Mouse (Mus musculus) hindbrain, embryonic 10.5 days (tissue): Measurements from ENCODE around the gene Il4ra. TPM values are rescaled to one million over a fixed set of nuclear protein-coding genes. Genes with fewer than 3 reads are reported as not detected.

Experiments
- DNase-seq: peaks from one replicate; pipeline ENCODE4 v3.0.0-alpha.2; 2017; ENCODE audit warnings: low spot score
- H3K27ac ChIP-seq: fragments of 300-500 bp; sonication (generic); 2 replicates; pipeline ENCODE4 v1.5.1; 2016; ENCODE audit warnings: mild to moderate bottlenecking, moderate library complexity
- H3K27me3 ChIP-seq: fragments of 300-500 bp; sonication (generic); 2 replicates; pipeline ENCODE4 v1.6.1; 2016; ENCODE audit warnings: mild to moderate bottlenecking; ENCODE audit not compliant: poor library complexity, insufficient read depth, severe bottlenecking
- H3K36me3 ChIP-seq: fragments of 300-500 bp; sonication (generic); 2 replicates; pipeline ENCODE4 v1.6.1; 2016; ENCODE audit warnings: mild to moderate bottlenecking, moderate library complexity
- H3K4me1 ChIP-seq: fragments of 300-500 bp; sonication (generic); replicated peaks from 2 replicates; pipeline ENCODE4 v1.6.1; 2016; ENCODE audit warnings: mild to moderate bottlenecking
- H3K4me3 ChIP-seq: fragments of 300-500 bp; sonication (generic); 2 replicates; pipeline ENCODE4 v1.5.1; 2016; ENCODE audit warnings: mild to moderate bottlenecking, moderate library complexity
- H3K9me3 ChIP-seq: fragments of 300-500 bp; sonication (generic); 2 replicates; pipeline ENCODE4 v1.6.1; 2016; ENCODE audit warnings: mild to moderate bottlenecking, moderate library complexity
- WGBS: fragments of 180-500 bp; shearing (Covaris S2); methylation state at CpG from one replicate; pipeline ENCODE4 v1.1.7; 2016; 5-methylcytosine and 5-hydroxymethylcytosine counted together
- polyA plus RNA-seq: library from polyadenylated mRNA; unstranded; fragments of >200 nt; fragmentation: Nextera tagmentation; extraction: Ambion mirVana; gene quantifications from 2 replicates; pipeline ENCODE4 v1.2.1, GENCODE M21; 2016

The Il4ra gene
- polyA plus RNA-seq, 1 experiment from 2014 or later, result 7.2 TPM

GRCm38 (mm10) chr7:125553653-125554428 is 1.9 kb downstream of the Il4ra start:
- H3K9me3 ChIP-seq, result no peaks in the 10 kb centered on the region
- no peak overlapping the region for H3K27ac ChIP-seq
- DNase-seq, result no peak
- H3K4me1 ChIP-seq, result peaks cover 37% of the 10 kb centered on the region
- no peak overlapping the region for H3K4me3 ChIP-seq
- peaks cover 49% of the 10 kb centered on the region for H3K27me3 ChIP-seq
- WGBS, result 85% methylated on average over 13 of the region's 13 CpGs
- H3K36me3 ChIP-seq, result no peaks in the 10 kb centered on the region

GRCm38 (mm10) chr7:125554456-125555114 is 2.7 kb downstream of the Il4ra start:
- Histone ChIP-seq H3K27ac (peak overlapping the region; percentile 35; the same call in 1 of the 2 replicates), H3K9me3 (no peaks in the 10 kb centered on the region), H3K27me3 (peaks cover 49% of the 10 kb centered on the region), H3K36me3 (no peaks in the 10 kb centered on the region), H3K4me1 (peaks cover 37% of the 10 kb centered on the region), H3K4me3 (no peak overlapping the region)
- no peak for DNase-seq
- WGBS, result 87% methylated on average over 9 of the region's 9 CpGs

- DNase-seq, result no peak
- 82% methylated on average over 7 of the region's 7 CpGs for WGBS
- no peaks in the 10 kb centered on the region for H3K9me3 ChIP-seq
- no peak overlapping the region for H3K4me3 ChIP-seq
- H3K36me3 ChIP-seq, result no peaks in the 10 kb centered on the region
- no peak overlapping the region for H3K27ac ChIP-seq
- H3K4me1 ChIP-seq, result peaks cover 37% of the 10 kb centered on the region
- H3K27me3 ChIP-seq, result peaks cover 42% of the 10 kb centered on the region
Observed at GRCm38 (mm10) chr7:125555351-125555872, 3.5 kb downstream of the Il4ra start.

GRCm38 (mm10) chr7:125556096-125556495 is 4.2 kb downstream of the Il4ra start:
- H3K27ac ChIP-seq, result no peak overlapping the region
- H3K27me3 ChIP-seq, result peaks cover 35% of the 10 kb centered on the region
- H3K36me3 ChIP-seq, result no peaks in the 10 kb centered on the region
- H3K4me1 ChIP-seq, result peaks cover 44% of the 10 kb centered on the region
- H3K9me3 ChIP-seq, result no peaks in the 10 kb centered on the region
- DNase-seq, result no peak
- H3K4me3 ChIP-seq, result no peak overlapping the region
- 81% methylated on average over 4 of the region's 4 CpGs for WGBS

GRCm38 (mm10) chr7:125556865-125557264 is 4.9 kb downstream of the Il4ra start:
- WGBS, result 63% methylated on average over 8 of the region's 8 CpGs
- H3K4me1 ChIP-seq, result peaks cover 43% of the 10 kb centered on the region
- H3K36me3 ChIP-seq, result no peaks in the 10 kb centered on the region
- no peak overlapping the region for H3K27ac ChIP-seq
- H3K27me3 ChIP-seq, result peaks cover 29% of the 10 kb centered on the region
- H3K4me3 ChIP-seq, result no peak overlapping the region
- no peak for DNase-seq
- H3K9me3 ChIP-seq, result no peaks in the 10 kb centered on the region

- no peaks in the 10 kb centered on the region for H3K36me3 ChIP-seq
- no peak overlapping the region for H3K27ac ChIP-seq
- peaks cover 31% of the 10 kb centered on the region for H3K4me1 ChIP-seq
- peaks cover 19% of the 10 kb centered on the region for H3K27me3 ChIP-seq
- no peak overlapping the region for H3K4me3 ChIP-seq
- WGBS, result 65% methylated on average over 4 of the region's 4 CpGs
- H3K9me3 ChIP-seq, result no peaks in the 10 kb centered on the region
- DNase-seq, result no peak
Observed at GRCm38 (mm10) chr7:125558401-125558945, 6.6 kb downstream of the Il4ra start.

GRCm38 (mm10) chr7:125558997-125559396 is 7.1 kb downstream of the Il4ra start:
- 61% methylated on average over 5 of the region's 5 CpGs for WGBS
- Histone ChIP-seq H3K36me3 (no peaks in the 10 kb centered on the region), H3K4me3 (no peak overlapping the region), H3K4me1 (peaks cover 32% of the 10 kb centered on the region), H3K27me3 (peaks cover 14% of the 10 kb centered on the region), H3K27ac (no peak overlapping the region), H3K9me3 (no peaks in the 10 kb centered on the region)
- no peak for DNase-seq

GRCm38 (mm10) chr7:125559537-125559936 is 7.6 kb downstream of the Il4ra start:
- DNase-seq, result no peak
- H3K36me3 ChIP-seq, result no peaks in the 10 kb centered on the region
- peaks cover 8% of the 10 kb centered on the region for H3K27me3 ChIP-seq
- no peaks in the 10 kb centered on the region for H3K9me3 ChIP-seq
- H3K27ac ChIP-seq, result no peak overlapping the region
- WGBS, result 92% methylated on average over 10 of the region's 10 CpGs
- H3K4me1 ChIP-seq, result peaks cover 37% of the 10 kb centered on the region
- no peak overlapping the region for H3K4me3 ChIP-seq

- Histone ChIP-seq H3K27ac (no peak overlapping the region), H3K27me3 (peaks cover 4% of the 10 kb centered on the region; the same call in 1 of the 2 replicates), H3K4me1 (peaks cover 45% of the 10 kb centered on the region), H3K4me3 (no peak overlapping the region), H3K9me3 (no peaks in the 10 kb centered on the region), H3K36me3 (no peaks in the 10 kb centered on the region)
- DNase-seq, result no peak
- whole genome bisulfite sequencing, result 84% methylated on average over 7 of the region's 7 CpGs
Observed at GRCm38 (mm10) chr7:125560146-125560785, 8.3 kb downstream of the Il4ra start.

- H3K4me1 ChIP-seq, result peaks cover 53% of the 10 kb centered on the region
- DNase-seq, result no peak
- H3K4me3 ChIP-seq, result no peak overlapping the region
- H3K27me3 ChIP-seq, result no peaks in the 10 kb centered on the region; the same call in 1 of the 2 replicates
- no peaks in the 10 kb centered on the region for H3K36me3 ChIP-seq
- WGBS, result 74% methylated on average over 9 of the region's 9 CpGs
- no peaks in the 10 kb centered on the region for H3K9me3 ChIP-seq
- no peak overlapping the region for H3K27ac ChIP-seq
Observed at GRCm38 (mm10) chr7:125561085-125561690, 9.3 kb downstream of the Il4ra start.

- no peak overlapping the region for H3K27ac ChIP-seq
- 64% methylated on average over 4 of the region's 4 CpGs for WGBS
- no peak for DNase-seq
- no peaks in the 10 kb centered on the region for H3K9me3 ChIP-seq
- H3K4me1 ChIP-seq, result peaks cover 55% of the 10 kb centered on the region
- H3K27me3 ChIP-seq, result peaks cover 4% of the 10 kb centered on the region; the same call in 1 of the 2 replicates
- H3K4me3 ChIP-seq, result no peak overlapping the region
- peaks cover 7% of the 10 kb centered on the region; the same call in 1 of the 2 replicates for H3K36me3 ChIP-seq
Observed at GRCm38 (mm10) chr7:125562413-125562812, 10.5 kb downstream of the Il4ra start.

GRCm38 (mm10) chr7:125563093-125563492 is 11.2 kb downstream of the Il4ra start:
- H3K9me3 ChIP-seq, result no peaks in the 10 kb centered on the region
- WGBS, result 86% methylated on average over 3 of the region's 3 CpGs

More at GRCm38 (mm10) chr7:125563093-125563492, 11.2 kb downstream of the Il4ra start:
- Histone ChIP-seq H3K36me3 (peaks cover 9% of the 10 kb centered on the region; the same call in 1 of the 2 replicates), H3K27ac (no peak overlapping the region), H3K4me3 (no peak overlapping the region), H3K4me1 (peaks cover 55% of the 10 kb centered on the region), H3K27me3 (peaks cover 4% of the 10 kb centered on the region; the same call in 1 of the 2 replicates)
- no peak for DNase-seq
